Mouse (Mus musculus) common myeloid progenitor, adult 5-6 weeks (primary cell): ENCODE measurements at regions not wholly inside any gene's neighbourhood (a gene's known extent, or its start where the extent isn't known, plus 50 kb on each side); places are given as distances from the start of the nearest gene placed in this dataset.

Experiments used
- ATAC-seq: replicated peaks from 2 replicates; pipeline ENCODE4 v1.8.0; 2016; ENCODE audit warnings: low read depth, mild to moderate bottlenecking, moderate TSS enrichment, inconsistent platforms; ENCODE audit not compliant: poor library complexity, severe bottlenecking

GRCm38 (mm10) chr2:159336646-159337045, 542.0 kb downstream of the Dhx35 start:
- no peak for ATAC-seq

- ATAC-seq, result no peak
These were observed 549.3 kb downstream of the Dhx35 start for GRCm38 (mm10) chr2:159343624-159344560.

- no peak for ATAC-seq
These were observed 559.6 kb downstream of the Dhx35 start for GRCm38 (mm10) chr2:159354247-159354646.

- no peak for ATAC-seq
These were observed 561.9 kb downstream of the Dhx35 start for GRCm38 (mm10) chr2:159356503-159356902.

GRCm38 (mm10) chr2:159361371-159361770, 566.8 kb downstream of the Dhx35 start:
- no peak for ATAC-seq

- ATAC-seq, result no peak
These were observed 598.3 kb downstream of the Dhx35 start for GRCm38 (mm10) chr2:159392865-159393264.

- ATAC-seq, result no peak
These were observed 607.0 kb downstream of the Dhx35 start for GRCm38 (mm10) chr2:159401421-159402100.

GRCm38 (mm10) chr2:159404940-159405339, 610.3 kb downstream of the Dhx35 start:
- ATAC-seq, result no peak

- ATAC-seq, result no peak
These were observed 620.0 kb downstream of the Dhx35 start for GRCm38 (mm10) chr2:159414599-159414998.

- ATAC-seq, result no peak
These were observed 623.8 kb downstream of the Dhx35 start for GRCm38 (mm10) chr2:159418371-159418940.

GRCm38 (mm10) chr2:159422281-159422937, 627.8 kb downstream of the Dhx35 start:
- ATAC-seq, result no peak

GRCm38 (mm10) chr2:159428201-159428600, 633.6 kb downstream of the Dhx35 start:
- no peak for ATAC-seq

- ATAC-seq, result no peak
These were observed 636.1 kb downstream of the Dhx35 start for GRCm38 (mm10) chr2:159430577-159431329.

- no peak for ATAC-seq
These were observed 644.4 kb downstream of the Dhx35 start for GRCm38 (mm10) chr2:159438961-159439360.

- no peak for ATAC-seq
These were observed 649.0 kb downstream of the Dhx35 start for GRCm38 (mm10) chr2:159443581-159443980.

- no peak for ATAC-seq
These were observed 651.8 kb downstream of the Dhx35 start for GRCm38 (mm10) chr2:159446434-159446833.

- no peak for ATAC-seq
These were observed 652.3 kb downstream of the Dhx35 start for GRCm38 (mm10) chr2:159446886-159447285.

GRCm38 (mm10) chr2:159448976-159449375, 654.4 kb downstream of the Dhx35 start:
- no peak for ATAC-seq

- no peak for ATAC-seq
These were observed 656.8 kb downstream of the Dhx35 start for GRCm38 (mm10) chr2:159451439-159451838.
